Mouse (Mus musculus): ENCODE results near the gene Enthd1.

Gene Enthd1

DNA sequence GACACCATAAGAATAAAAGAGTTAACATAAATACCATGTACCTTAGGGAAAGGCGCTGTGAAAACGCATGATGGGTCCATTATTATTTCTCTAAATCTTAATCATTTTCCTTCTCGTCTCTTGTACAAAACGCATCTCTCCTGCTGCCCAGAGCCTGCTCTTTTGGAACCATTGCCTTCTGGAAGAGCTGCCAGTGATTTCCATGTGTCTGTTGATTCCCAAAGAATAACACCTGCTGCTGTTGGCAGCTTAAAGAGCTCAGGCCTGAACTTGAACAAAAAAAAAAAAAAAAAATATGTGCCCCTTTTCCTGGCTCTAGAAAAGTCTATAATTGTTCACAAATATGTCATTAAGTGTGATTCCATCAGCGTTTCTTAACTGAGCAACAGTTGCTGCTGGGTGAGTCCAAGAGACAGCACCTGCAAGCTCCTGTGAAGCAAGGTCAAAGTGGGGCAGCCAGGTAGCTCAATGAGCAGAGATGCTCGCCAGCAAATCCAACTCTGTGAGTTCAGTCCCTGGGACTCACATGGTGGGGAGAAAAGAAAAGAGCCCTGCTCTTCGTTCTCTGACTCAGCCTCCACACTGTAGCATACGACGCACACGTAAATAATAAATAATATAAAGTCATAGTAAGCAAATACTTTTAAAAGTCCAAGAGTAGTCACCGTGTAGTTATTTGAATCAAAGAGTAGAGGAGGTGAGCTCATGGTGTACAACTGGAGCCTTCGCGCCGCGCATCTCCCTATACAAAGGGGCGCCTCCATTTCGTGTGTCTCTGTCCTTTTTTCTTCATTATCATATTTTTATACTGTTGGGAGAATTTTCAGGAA is 9.5 kb upstream of the Enthd1 start:
- no peak for DNase-seq (ENCODE audit: low spot score in 2 of 2)

DNA sequence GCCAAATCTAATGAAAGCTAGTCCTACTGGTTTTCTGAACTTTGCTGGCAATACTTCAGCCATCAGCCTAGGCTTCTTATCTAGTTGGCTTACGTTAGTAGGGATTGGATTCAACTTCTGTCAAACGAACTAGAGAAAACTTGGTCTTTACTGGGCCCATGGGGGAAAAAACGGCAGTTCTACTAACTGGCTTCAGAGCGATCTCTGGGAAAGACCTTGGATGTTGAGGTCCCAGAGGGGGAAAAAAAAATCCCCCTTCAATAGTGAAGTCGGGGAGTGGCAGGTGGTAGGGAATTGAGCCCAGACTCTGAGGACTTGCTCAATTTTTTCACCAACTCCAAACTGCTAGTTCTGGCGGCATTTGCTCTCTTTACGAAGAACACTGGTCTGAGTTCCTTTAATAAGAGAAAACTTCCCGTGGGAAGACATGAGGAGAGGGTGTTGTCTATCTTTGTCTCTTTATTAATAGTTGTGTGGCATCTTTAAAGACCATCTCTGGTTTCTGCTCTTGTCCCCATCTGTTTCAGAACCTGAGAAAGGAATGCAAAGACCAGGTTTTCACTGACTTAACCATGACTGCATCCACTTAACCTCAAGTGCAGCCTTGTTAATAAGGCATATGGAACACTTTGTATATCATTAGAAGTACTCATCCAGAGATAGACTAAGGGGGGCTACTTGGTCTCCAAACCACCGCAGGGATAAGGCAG is 8.0 kb upstream of the Enthd1 start:
- peak; percentile 24 to 41 for DNase-seq (ENCODE audit: low spot score in 2 of 2)

DNA sequence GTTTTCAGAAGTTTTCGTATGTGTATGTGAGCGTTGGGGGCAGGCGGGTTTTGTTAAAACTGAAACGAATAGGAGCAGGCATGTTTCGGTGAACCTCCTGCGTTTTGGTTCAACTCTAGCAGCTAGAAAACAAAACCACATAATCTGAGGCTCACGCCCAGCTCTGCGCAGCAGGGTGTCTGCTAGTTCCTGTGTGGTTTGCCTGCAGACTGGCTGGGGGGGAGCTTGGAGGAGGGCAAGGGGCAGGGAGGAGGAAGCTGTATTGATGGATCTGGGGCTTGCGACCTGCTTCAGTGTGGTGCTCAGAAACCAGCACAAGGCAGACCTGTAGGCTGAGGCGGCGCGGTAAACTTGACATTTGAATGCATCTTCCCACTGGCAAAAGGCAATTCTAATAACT is 7.3 kb upstream of the Enthd1 start, which contains the start of gene Grap2:
Gene Grap2 (plus strand): TSS at position 304 of the 400 bp plus-strand sequence.
- DNase-seq (ENCODE audit: low spot score in 2 of 2) = peak in 1 of 2 experiments; percentile 21

DNA sequence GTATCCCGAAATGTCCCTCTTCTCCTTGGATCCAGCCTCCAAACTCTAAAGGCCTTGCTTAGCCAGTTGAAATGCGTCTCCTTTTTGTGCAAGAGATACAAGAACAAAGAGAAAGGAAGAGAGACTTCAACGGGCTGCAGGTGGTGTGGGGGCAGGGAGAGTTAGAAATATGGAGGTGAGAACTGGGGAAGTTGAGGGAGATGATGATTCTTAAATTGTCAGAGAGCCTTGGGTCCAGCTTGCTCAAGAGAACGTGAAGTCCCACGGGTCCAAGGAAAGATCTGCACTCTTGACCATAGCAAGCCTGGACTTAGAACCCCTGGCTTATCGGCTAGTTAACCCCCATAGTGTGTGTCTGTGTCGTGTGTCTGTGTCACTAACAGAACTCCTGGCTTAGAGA is 6.7 kb upstream of the Enthd1 start:
- no peak for DNase-seq (ENCODE audit: low spot score in 2 of 2)

DNA sequence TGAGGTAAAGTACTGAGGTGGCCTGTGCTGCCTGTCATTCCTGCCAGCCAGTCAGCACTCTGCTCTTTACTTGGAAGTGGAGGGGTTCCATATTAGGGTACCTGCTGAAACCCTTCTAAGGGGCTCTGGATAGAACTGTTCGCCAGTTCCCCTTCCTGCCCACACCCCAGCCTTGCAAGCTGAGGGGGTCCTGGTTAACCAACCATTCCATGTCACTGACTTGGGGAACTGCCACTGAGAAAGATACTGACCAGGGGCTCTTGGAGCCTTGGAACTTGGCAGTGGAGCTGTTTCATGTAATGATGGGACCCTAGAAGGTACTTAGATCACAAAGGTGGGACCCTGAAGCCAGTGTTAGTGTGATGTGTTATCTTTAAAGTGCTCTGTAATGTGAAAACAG is 5.3 kb upstream of the Enthd1 start:
- DNase-seq (ENCODE audit: low spot score in 2 of 2) = no peak

- no peak for DNase-seq (ENCODE audit: low spot score in 2 of 2)
Measured at GRCm38 (mm10) chr15:80569205-80569604, 4.2 kb upstream of the Enthd1 start.

DNA sequence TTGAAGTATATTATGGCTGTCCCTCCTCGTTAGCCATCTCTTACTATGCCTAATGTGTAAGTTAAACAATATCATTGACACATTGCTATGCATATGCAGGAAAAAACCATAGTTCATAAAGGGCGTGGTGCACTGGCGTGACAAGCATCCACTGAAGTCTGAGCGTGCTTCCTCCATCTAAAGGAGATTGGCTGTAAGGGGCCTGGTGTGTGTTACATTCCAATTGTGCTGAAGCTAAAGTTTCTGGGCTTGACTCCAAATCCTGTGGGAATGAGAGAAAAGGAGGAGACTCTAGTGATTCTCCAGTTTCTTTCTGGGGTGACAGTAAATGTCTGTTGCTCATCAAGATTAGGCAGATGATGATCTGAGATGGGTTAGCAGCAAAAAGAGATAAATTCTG is 2.8 kb upstream of the Enthd1 start:
- DNase-seq (ENCODE audit: low spot score in 2 of 2) = no peak

- no peak for DNase-seq (ENCODE audit: low spot score in 2 of 2)
Measured at GRCm38 (mm10) chr15:80567139-80567538, 2.2 kb upstream of the Enthd1 start.

DNA sequence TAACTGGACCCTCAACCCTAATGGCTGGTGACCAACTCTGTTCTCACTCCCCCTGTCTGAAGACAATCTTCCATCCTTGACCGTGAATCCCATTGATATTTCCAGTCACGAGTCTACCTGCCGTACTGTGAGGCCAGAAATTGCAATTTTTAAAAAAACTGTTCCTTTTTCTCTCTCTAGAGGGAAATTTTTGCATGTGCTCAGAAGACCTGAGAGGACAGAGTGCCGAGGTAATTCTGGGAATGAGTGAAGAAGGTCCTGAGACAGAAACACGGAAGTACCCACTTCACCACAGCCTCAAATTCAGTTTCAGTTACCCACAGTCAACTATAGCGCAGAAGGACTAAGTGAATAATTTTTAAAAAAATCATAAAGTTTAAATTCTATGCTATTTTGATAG is 1.7 kb upstream of the Enthd1 start:
- DNase-seq (ENCODE audit: low spot score in 2 of 2) = no peak

DNA sequence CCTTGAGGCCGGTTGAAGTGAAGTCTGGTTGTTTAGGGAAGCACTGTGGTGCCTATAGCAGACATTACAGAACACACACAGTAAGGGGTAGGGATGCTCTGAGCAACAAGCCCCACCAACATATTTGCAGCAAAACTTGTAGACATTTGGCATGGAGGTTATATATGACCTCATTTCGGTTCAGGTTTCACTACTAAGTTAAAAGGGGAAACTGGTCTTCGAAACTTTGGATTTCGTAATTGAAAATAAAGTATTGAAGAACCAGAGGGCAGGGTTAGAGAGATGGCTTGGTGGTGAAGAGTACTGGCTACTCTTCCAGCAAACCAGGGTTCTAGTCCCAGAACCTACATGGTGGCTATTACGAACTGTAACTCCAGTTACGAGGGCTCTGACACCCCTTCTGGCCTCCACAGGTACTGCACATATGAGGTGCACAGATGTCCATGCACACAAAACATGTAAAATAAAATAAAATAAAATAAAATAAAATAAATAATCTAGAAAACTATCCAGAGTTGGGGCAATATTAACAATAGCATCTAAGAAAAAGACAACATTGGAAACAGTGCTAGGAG is 1.2 kb downstream of the Enthd1 start:
- no peak for DNase-seq (ENCODE audit: low spot score in 2 of 2)

- no peak for DNase-seq (ENCODE audit: low spot score in 2 of 2)
Measured at GRCm38 (mm10) chr15:80562446-80562845, 2.5 kb downstream of the Enthd1 start.

DNA sequence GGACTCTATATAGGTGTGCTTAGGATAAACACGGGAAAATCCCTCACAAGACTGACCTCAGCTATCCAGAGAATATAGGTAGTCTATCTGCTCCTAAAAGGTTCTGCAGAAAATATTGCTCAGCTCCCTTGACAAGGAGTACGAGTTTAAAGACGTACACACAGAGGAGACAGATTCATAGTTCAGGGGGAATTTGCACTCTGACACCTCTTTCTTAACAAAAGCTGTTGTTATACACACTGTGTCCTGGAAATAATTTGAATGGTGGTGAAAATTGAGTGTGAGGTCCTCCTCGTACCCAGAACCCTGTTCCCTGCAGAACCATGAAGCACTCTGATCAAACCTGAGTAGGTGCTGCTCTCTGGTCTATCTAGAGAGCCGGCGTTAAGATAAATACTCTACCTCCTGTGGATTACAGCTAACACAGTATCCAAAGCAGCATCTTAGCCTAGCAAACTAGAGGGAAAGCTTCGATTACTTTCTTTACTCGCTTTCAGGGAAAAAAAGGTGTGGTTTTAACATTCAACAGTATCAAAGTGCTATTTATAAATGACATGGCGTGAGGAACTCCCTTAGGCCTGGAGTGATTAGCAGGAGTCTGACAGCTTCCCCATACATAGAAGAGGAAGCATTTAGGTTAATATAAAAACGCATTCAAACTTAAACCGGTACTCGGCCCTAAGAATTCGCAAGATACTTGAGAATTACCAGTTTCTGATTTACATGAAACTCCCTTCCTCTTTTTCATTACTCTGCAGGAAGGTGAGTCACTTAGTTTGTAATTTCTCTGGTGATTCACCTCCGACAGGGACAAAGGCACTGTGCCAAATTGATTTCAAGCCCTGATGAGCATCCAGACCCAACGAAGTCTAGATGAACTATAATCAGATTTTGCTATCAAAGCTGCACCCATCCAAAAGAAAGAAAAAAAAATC is 4.0 kb downstream of the Enthd1 start:
- DNase-seq (ENCODE audit: low spot score in 2 of 2) = no peak

DNA sequence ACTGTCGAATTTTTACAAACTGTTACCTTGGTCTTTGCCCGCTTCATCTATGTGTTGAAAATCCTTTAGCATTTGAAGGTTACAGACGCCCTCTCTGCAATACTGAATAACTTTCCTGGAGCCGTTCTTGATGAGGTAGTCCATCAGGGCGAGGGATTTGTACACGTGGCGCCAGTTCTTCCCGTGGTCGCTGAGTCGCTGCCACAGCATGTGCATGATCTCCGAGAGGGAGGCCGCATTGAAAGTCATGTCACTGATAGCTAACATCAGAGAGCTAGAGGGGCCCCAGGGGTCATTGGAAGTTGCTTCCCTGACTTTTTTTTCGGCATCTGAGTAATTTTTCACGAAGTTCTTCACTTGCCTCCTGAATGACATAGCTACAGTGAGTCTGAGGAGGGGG is 5.0 kb downstream of the Enthd1 start:
- DNase-seq (ENCODE audit: low spot score in 2 of 2) = no peak

- no peak for DNase-seq (ENCODE audit: low spot score in 2 of 2)
Measured at GRCm38 (mm10) chr15:80559534-80559933, 5.4 kb downstream of the Enthd1 start.

DNA sequence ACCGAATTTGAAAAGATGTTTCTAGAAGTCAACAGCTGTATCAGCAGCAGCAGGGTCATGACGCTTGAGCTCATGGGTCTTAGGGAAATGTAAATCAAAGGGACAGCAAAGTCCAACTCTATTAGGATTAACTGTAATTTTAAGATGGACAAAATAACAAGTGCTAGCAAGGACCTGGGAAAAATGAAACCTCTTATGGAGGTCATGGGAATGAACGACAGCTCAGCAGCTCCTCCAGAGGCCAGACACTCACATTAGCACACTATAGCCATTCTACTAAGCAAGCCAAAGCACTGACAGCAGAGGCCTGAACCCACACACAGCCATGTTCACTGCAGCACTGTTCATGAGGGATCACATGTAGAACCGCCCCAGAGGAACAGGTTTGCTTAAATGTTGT is 7.2 kb downstream of the Enthd1 start:
- no peak for DNase-seq (ENCODE audit: low spot score in 2 of 2)

GRCm38 (mm10) chr15:80556021-80556420 is 8.9 kb downstream of the Enthd1 start:
- no peak for DNase-seq (ENCODE audit: low spot score in 2 of 2)

GRCm38 (mm10) chr15:80554860-80555822 is 9.8 kb downstream of the Enthd1 start:
- DNase-seq (ENCODE audit: low spot score in 2 of 2) = no peak

- DNase-seq (ENCODE audit: low spot score in 2 of 2) = no peak
Measured at GRCm38 (mm10) chr15:80545430-80545829, 19.5 kb downstream of the Enthd1 start.

- no peak for DNase-seq (ENCODE audit: low spot score in 2 of 2)
Measured at GRCm38 (mm10) chr15:80544115-80544514, 20.8 kb downstream of the Enthd1 start.

DNA sequence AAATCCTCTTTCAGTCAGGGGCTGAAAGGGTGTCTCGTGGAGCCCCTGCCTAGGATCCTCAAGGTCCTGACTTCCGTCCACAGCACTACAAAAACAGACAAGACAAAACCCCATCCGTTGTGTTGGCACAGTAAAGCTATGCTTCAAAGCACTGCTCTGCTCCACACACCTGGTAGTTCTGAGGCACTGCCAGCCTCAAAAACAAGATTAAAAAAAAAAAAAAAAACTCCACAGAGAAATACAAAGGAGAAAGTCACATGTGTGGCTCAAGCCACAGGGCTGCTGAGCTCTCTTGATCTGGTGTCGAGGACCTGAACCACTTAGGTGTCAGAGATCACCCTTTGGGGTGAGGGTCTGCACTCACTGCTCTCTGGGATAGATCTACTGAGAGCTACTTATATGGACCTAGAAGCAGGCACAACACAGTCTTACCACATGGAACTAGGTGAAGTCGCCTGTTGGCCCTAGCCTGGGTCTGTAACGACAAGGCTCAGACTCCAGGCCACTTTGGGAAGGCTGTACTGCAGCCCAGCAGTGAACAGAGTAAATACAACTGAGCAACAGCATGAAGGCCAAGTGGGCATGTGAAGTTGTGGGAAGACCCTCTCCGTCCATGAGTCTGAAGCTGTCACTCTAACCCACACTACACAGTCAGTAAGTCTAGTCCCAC is 26.1 kb downstream of the Enthd1 start:
- DNase-seq (ENCODE audit: low spot score in 2 of 2) = no peak
